Mouse (Mus musculus) ES-Bruce4 (cell line): Measurements from ENCODE around the gene Chtop. TPM values are rescaled to one million over a fixed set of nuclear protein-coding genes. Genes with fewer than 3 reads are reported as not detected.

Source experiments
- H3K27ac ChIP-seq: 2 replicates; pipeline ENCODE4 v1.5.1; 2012; ENCODE audit warnings: low read length, inconsistent platforms; ENCODE audit not compliant: insufficient read depth
- H3K27me3 ChIP-seq: 2 replicates; pipeline ENCODE4 v1.6.1; 2012; ENCODE audit warnings: mild to moderate bottlenecking, low read length, inconsistent platforms; ENCODE audit not compliant: control insufficient read depth, poor library complexity, insufficient read depth, severe bottlenecking
- H3K36me3 ChIP-seq: 2 replicates; pipeline ENCODE4 v1.6.1; 2012; ENCODE audit warnings: inconsistent platforms, mild to moderate bottlenecking, low read length, moderate library complexity; ENCODE audit not compliant: control insufficient read depth, poor library complexity, insufficient read depth, severe bottlenecking
- H3K4me1 ChIP-seq: one replicate; pipeline ENCODE4 v1.8.1; 2011; ENCODE audit warnings: low read length; ENCODE audit not compliant: control insufficient read depth, insufficient read depth
- H3K4me3 ChIP-seq: 2 replicates; pipeline ENCODE4 v1.5.1; 2011; ENCODE audit warnings: low read depth, mild to moderate bottlenecking, low read length
- H3K9ac ChIP-seq: 2 replicates; pipeline ENCODE4 v1.6.1; 2012; ENCODE audit warnings: low read depth, mild to moderate bottlenecking, inconsistent platforms; ENCODE audit not compliant: poor library complexity, severe bottlenecking
- H3K9me3 ChIP-seq: replicated peaks from 2 replicates; pipeline ENCODE4 v1.6.1; 2012; ENCODE audit warnings: mild to moderate bottlenecking, low read length, inconsistent platforms; ENCODE audit not compliant: control insufficient read depth, poor library complexity, insufficient read depth, severe bottlenecking
- CTCF ChIP-seq: IDR thresholded peaks from one replicate; pipeline ENCODE4 v1.8.1; 2011; ENCODE audit warnings: low read depth, low read length
- EP300 ChIP-seq: IDR thresholded peaks from 2 replicates; pipeline ENCODE4 v1.6.1; 2011; ENCODE audit warnings: low read depth, low read length; ENCODE audit not compliant: insufficient read depth
- POLR2A ChIP-seq: IDR thresholded peaks from one replicate; pipeline ENCODE4 v1.8.1; 2011; ENCODE audit warnings: low read length; ENCODE audit not compliant: insufficient read depth
- polyA plus RNA-seq: library from polyadenylated mRNA; stranded (reverse); fragments of >200 nt; gene quantifications from 2 replicates; pipeline ENCODE4 v1.2.4, GENCODE M21; 2011; ENCODE audit warnings: low read depth; ENCODE audit not compliant: missing spikeins, insufficient read depth, insufficient read length

The Chtop gene
- 124 and 130 TPM in 2 replicates for polyA plus RNA-seq

GRCm38 (mm10) chr3:90508950-90509746 lies at the start of gene Chtop:
TSS of gene Chtop (minus strand) at chr3:90509498.
- no peaks in the 10 kb centered on the region for H3K4me1 ChIP-seq
- peak within 1 kb of the TSS; percentile 82 for H3K27ac ChIP-seq
- peak within 1 kb of the TSS; percentile 95 for H3K9ac ChIP-seq
- no peaks in the 10 kb centered on the region for H3K9me3 ChIP-seq
- H3K4me3 ChIP-seq, result peak within 1 kb of the TSS; percentile 100
- TF ChIP-seq EP300, result no peak
- peak; percentile 77 for TF ChIP-seq POLR2A
- TF ChIP-seq CTCF, result no peak
- no peaks in the 10 kb centered on the region for H3K27me3 ChIP-seq
- H3K36me3 ChIP-seq, result peaks cover 40% of the 10 kb centered on the region

GRCm38 (mm10) chr3:90555954-90556353 lies 46.7 kb upstream of the Chtop start:
- H3K9ac ChIP-seq, result no peak overlapping the region
- H3K4me3 ChIP-seq, result no peak overlapping the region
- no peak for TF ChIP-seq CTCF
- TF ChIP-seq POLR2A, result no peak
- no peak for TF ChIP-seq EP300
- H3K9me3 ChIP-seq, result no peaks in the 10 kb centered on the region
- no peaks in the 10 kb centered on the region for H3K27me3 ChIP-seq
- no peaks in the 10 kb centered on the region for H3K36me3 ChIP-seq
- H3K27ac ChIP-seq, result no peak overlapping the region
- H3K4me1 ChIP-seq, result no peaks in the 10 kb centered on the region

GRCm38 (mm10) chr3:90552231-90552630 lies 42.9 kb upstream of the Chtop start:
- Histone ChIP-seq H3K9ac (no peak overlapping the region), H3K27me3 (no peaks in the 10 kb centered on the region), H3K4me3 (no peak overlapping the region), H3K27ac (no peak overlapping the region), H3K9me3 (no peaks in the 10 kb centered on the region), H3K4me1 (no peaks in the 10 kb centered on the region), H3K36me3 (no peaks in the 10 kb centered on the region)
- no peak for TF ChIP-seq CTCF
- no peak for TF ChIP-seq POLR2A
- no peak for TF ChIP-seq EP300

GRCm38 (mm10) chr3:90550421-90550790 lies 41.1 kb upstream of the Chtop start:
- Histone ChIP-seq H3K36me3 (no peaks in the 10 kb centered on the region), H3K9me3 (no peaks in the 10 kb centered on the region), H3K27ac (no peak overlapping the region), H3K4me3 (no peak overlapping the region), H3K9ac (no peak overlapping the region), H3K27me3 (no peaks in the 10 kb centered on the region; the same call in 1 of the 2 replicates), H3K4me1 (no peaks in the 10 kb centered on the region)
- TF ChIP-seq EP300 (no peak), CTCF (no peak), POLR2A (no peak)

- H3K36me3 ChIP-seq, result no peaks in the 10 kb centered on the region
- no peak overlapping the region for H3K27ac ChIP-seq
- no peak for TF ChIP-seq POLR2A
- no peak for TF ChIP-seq CTCF
- TF ChIP-seq EP300, result no peak
- no peaks in the 10 kb centered on the region; the same call in 1 of the 2 replicates for H3K27me3 ChIP-seq
- H3K4me3 ChIP-seq, result no peak overlapping the region
- H3K9me3 ChIP-seq, result no peaks in the 10 kb centered on the region
- H3K9ac ChIP-seq, result no peak overlapping the region
- no peaks in the 10 kb centered on the region for H3K4me1 ChIP-seq
These were observed 40.5 kb upstream of the Chtop start for GRCm38 (mm10) chr3:90549676-90550420.

GRCm38 (mm10) chr3:90540904-90541303 lies 31.6 kb upstream of the Chtop start:
- no peaks in the 10 kb centered on the region for H3K4me1 ChIP-seq
- H3K4me3 ChIP-seq, result no peak overlapping the region
- no peaks in the 10 kb centered on the region for H3K27me3 ChIP-seq
- no peak overlapping the region for H3K9ac ChIP-seq
- TF ChIP-seq POLR2A, result no peak
- no peak for TF ChIP-seq EP300
- TF ChIP-seq CTCF, result no peak
- H3K36me3 ChIP-seq, result no peaks in the 10 kb centered on the region
- H3K27ac ChIP-seq, result no peak overlapping the region
- H3K9me3 ChIP-seq, result no peaks in the 10 kb centered on the region
